Mouse (Mus musculus): ENCODE measurements around the gene Fxyd2.
A peak's percentile ranks its signal among the peaks of the same experiment; 100 is the strongest.

Gene Fxyd2

GRCm38 (mm10) chr9:45399434-45399833 lies at the start of gene Fxyd2:
Fxyd2 (plus strand) TSS chr9:45399669.
- no peak for DNase-seq (ENCODE audit: low spot score)

DNA sequence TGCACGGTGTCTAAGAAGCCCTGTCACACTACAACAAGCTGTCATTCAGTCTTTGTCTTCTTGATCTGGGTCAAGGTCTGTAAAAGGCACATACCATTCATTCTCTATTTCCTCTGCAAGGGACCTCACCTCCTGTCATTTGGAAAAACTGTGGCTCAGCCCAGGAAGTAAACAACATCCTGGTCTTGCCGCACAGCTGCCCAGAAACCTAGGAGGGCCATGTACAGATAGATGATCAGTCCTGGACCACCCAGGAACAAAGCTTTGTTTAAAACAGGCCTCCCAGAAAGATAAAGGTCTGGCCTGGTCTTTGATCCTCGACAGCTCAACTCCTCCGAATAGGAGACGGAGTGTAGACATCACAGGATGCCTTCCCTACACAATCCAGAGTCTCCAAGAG lies 49.6 kb upstream of the Fxyd2 start:
- no peak for DNase-seq (ENCODE audit: low spot score)

DNA sequence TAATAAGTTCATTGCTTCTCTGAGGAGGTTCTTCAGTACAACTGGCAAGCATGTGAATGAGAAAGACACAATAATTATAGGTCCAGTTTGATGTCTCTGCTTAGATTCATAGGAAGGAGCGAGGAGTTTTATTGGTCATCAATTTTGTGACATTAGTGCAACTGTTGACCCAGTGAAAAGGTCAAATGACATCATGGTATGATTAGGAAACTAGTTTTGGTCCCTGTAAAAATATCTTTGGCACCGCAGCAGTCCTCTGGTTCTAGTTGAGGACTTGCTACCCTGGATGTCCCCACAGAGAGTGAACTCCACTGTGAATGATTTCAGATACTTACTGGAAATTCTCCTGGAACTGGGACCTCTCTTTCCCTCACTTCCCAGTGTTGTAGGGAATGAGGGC lies 44.3 kb upstream of the Fxyd2 start:
- DNase-seq (ENCODE audit: low spot score), result no peak

DNA sequence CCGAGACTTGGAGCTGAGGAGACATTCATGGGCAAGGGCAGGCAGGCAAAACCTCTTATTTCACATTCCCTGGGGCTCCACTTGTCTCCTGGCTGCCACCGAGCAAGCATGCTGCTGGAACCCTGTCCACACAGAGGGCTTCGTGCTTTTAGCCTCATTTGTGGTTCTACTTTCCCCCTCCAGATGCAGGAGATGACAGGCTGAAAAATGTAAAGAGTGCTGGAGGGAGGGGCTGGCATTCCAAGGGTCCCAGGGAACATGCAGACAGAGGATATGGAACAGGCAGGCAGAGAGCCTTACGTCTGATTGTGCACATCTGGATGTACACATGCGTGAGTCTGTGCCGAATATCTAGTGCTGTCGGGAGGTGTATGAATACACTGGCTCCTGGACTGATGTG lies 41.1 kb upstream of the Fxyd2 start:
- DNase-seq (ENCODE audit: low spot score), result no peak

DNA sequence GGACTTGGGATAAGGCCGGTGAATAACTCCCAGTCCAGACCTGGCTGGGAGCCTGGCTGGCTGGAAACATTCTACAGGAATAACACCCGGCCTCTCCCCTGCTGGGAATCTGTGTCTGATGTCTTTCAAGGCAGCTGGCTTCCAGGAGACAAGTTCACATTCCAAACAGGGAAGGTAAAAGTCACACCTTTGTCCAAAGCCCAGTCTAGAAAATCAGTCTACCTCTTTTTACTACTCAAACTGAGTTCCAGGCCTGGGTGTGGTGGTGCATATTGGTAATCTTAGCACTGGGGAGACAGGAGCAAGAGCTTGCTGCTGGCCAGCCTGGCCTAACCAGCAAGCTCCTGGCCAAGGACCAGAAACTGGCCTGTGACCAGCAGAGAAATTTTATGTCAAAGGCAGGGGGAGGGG lies 37.4 kb upstream of the Fxyd2 start:
- no peak for DNase-seq (ENCODE audit: low spot score)

DNA sequence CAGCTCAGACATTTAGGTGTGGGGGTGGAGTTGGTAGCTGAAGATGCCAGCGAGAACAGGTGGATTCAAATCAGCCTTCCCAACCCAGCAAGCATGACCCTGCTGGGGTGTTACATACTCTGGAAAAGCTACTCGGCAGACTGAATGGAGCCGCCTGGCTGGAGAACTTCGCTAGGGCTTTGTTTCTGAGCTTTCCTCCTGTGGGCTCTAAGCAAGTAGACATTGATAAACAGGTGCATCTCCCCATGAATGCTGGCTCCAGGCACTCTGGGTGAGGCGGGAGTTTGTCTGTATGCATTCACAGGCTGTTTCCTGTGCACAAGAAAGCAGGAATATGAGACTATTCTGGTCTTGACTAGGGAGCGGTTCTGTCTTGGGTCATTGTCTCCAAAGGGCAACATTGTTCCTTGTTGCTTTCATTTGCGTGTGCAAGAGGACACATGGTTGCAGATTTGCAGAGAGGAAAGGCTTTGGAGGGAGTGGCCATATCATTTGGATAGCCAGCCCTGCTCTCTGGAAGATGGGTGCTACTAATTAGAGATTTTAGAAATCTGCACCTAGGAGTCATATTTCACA lies 35.7 kb upstream of the Fxyd2 start:
- DNase-seq (ENCODE audit: low spot score), result no peak

DNA sequence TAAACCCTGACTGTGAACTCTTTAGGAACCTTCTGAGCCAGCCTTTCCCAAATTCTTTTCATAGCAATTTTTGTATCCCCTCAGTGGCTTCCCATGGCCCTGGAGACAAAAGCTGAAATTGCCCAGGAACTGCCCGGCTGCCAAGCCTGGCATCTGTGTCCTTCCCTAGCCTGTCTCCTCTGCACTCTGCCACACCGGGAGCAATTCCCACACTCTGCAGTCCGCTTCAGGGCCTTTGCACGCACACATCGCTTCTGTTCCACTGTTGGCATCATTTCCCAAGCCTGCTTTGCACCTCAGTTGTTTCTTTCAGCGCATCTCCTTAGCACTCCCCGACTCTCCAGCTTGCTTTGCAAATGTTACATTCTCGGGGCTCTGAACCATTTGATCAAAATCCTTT lies 31.8 kb upstream of the Fxyd2 start:
- DNase-seq (ENCODE audit: low spot score), result no peak

GRCm38 (mm10) chr9:45368341-45368901 lies 31.0 kb upstream of the Fxyd2 start:
- DNase-seq (ENCODE audit: low spot score), result no peak

GRCm38 (mm10) chr9:45370117-45370561 lies 29.3 kb upstream of the Fxyd2 start, which contains the start of gene Fxyd6:
Fxyd6 (plus strand) TSS chr9:45370185.
- DNase-seq (ENCODE audit: low spot score), result peak; percentile 38

GRCm38 (mm10) chr9:45370616-45371336 lies 28.7 kb upstream of the Fxyd2 start:
- DNase-seq (ENCODE audit: low spot score), result no peak

GRCm38 (mm10) chr9:45371337-45371707 lies 28.1 kb upstream of the Fxyd2 start:
- no peak for DNase-seq (ENCODE audit: low spot score)

DNA sequence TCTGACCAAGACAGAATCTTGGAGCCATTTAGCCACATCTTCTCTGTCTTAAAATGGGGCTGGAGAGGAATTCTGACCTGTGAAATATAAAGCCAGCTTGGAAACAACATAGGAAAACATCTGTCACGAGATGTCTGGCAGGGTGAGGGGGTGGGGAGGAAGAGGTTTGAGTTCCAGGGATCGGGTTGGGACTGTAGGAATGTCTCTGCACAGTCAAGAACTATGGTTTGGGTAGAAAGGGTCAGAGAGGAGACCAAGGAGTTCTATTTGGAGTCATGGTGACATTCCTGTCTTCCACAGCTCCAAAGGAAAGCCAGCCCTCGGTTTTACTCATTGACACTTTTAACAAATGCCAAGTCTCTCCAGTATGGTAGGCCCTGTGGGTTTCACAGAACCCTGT lies 25.6 kb upstream of the Fxyd2 start:
- no peak for DNase-seq (ENCODE audit: low spot score)

- DNase-seq (ENCODE audit: low spot score), result no peak
Measured at GRCm38 (mm10) chr9:45374988-45375502, 24.4 kb upstream of the Fxyd2 start.

- DNase-seq (ENCODE audit: low spot score), result no peak
Measured at GRCm38 (mm10) chr9:45376427-45376826, 23.0 kb upstream of the Fxyd2 start.

- no peak for DNase-seq (ENCODE audit: low spot score)
Measured at GRCm38 (mm10) chr9:45376883-45377282, 22.6 kb upstream of the Fxyd2 start.

DNA sequence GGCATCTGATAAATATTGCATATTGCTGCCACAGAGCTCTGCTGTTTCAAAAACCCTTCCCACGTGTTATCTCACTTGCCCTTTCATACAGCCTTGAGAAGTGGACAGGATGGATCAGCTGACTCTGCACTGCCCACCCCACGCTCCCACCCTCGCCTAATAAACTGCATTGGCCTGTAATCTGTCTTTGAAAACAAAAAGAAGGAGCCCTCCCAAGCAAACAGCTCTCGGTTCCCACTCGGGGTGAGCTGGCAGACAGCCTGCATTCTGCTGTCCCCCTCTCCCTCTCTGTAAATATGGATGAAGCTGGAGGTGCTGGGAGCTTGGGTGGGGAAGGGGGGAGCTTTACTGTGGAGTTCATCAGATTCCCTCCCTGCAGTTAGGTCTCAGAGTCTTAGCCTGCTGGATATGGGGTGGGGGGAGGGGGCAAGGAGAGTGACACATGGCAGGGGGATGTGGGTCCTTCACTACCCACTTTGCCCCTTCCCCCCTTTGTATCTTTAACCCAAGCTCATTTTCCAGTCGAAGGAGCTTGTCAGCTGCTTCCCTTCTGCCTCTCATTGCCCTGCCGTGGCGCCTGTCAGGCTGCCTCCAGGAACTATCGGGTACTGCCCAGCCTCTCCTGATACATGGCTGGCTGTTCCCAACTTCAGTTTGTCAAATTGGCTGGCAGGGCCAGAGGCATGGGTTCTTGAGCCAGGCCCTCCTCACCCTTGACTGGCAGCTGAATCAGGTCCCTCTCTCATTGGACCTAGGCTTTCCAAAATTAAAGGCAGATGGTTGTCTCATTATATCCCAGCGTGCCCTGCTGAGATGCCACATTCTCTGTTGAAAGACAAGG lies 18.8 kb upstream of the Fxyd2 start:
- no peak for DNase-seq (ENCODE audit: low spot score)

- DNase-seq (ENCODE audit: low spot score), result no peak
Measured at GRCm38 (mm10) chr9:45382336-45382735, 17.1 kb upstream of the Fxyd2 start.

DNA sequence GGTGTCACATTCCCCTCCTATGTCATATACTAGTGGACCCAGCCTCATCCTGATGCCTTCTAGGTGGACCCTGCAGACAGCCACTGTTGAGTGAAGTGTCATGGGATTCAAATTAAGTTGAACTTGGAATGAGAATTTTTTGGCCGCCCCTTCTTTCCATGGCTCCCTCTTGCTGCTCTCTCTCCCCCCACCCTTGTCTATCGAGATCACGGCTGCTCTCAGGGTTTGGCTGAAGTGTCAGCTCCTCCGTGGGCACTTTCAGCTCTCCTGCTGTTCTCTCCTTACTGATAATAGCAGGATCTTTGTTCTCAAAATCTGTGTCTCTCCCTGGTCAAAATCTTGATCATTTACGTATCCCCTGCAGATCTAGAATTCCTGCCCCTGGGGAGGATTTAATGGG lies 16.6 kb upstream of the Fxyd2 start:
- no peak for DNase-seq (ENCODE audit: low spot score)

DNA sequence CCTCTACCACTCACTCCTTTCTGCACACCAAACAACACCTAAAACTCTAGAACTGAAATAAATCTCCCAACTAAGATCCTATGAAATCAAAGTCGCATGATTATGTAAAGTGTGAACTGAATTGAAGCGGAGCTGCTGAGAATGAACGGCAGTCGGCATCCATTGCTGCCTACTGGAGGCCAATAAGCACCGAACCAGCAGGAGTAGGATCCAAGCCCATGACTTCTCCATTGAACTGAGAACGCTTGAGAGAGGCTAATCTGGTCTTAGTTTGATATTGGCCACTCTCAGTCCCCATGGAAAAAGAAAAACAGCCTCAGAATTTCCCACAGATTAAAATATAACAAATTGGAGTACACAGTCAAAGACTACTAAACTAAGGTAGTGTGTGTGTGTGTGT lies 15.6 kb upstream of the Fxyd2 start:
- no peak for DNase-seq (ENCODE audit: low spot score)

DNA sequence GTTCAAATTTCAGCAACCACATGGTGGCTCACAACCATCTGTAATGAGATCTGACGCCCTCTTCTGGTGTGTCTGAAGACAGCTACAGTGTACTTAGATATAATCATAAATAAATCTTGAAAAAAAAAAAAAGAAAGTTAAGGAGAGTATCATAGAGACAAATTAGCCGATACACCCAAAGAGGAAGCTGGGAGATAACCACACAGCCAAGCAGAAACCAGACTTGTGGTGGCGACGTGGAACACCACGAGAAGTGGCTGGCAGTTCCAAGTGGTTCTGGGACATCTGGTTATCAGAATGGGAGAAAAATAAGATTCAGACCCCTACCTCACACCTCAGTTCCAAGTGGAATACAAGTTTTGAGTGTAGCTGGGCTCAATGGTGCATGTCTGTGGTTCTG lies 12.8 kb upstream of the Fxyd2 start:
- DNase-seq (ENCODE audit: low spot score), result no peak

- DNase-seq (ENCODE audit: low spot score), result peak; percentile 80
Measured at GRCm38 (mm10) chr9:45388385-45388994, 11.0 kb upstream of the Fxyd2 start.

DNA sequence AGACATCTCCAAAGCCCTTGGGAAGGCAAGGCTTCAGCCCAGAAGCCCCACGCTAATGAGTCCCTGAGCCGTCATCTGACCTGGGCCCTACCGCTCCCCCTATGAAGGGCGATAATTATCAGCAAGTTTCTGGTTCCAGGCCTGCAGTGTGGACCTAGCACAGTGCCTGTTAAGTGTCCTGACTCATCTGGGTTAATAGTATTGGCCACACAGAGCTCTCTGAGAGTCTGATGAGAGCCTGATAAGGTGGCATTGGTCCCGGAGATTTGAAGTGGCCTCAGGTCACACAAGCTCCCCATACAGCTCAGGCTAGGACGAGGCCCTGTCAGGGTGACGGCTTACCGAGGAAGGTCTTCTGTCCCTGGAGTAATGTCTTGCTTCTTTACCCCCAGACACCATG lies 9.9 kb upstream of the Fxyd2 start:
- no peak for DNase-seq (ENCODE audit: low spot score)
